Mouse (Mus musculus) midbrain, embryonic 13.5 days (tissue): ENCODE data around the gene Mtr. TPM values are rescaled to one million over a fixed set of nuclear protein-coding genes. Genes with fewer than 3 reads are reported as not detected.

Experiments
- ATAC-seq: fragments of 200-750 bp; cut with Nextera tagmentation; 2 replicates; pipeline ENCODE4 v1.8.0; 2017; ENCODE audit warnings: mild to moderate bottlenecking, moderate TSS enrichment, moderate library complexity
- H3K27ac ChIP-seq: fragments of 300-500 bp; sonication (generic); 2 replicates; pipeline ENCODE4 v1.5.1; 2015; ENCODE audit warnings: inconsistent platforms, mild to moderate bottlenecking, moderate library complexity
- H3K27me3 ChIP-seq: fragments of 300-500 bp; sonication (generic); 2 replicates; pipeline ENCODE4 v1.6.1; 2015; ENCODE audit warnings: mild to moderate bottlenecking, inconsistent platforms
- H3K36me3 ChIP-seq: fragments of 300-500 bp; sonication (generic); 2 replicates; pipeline ENCODE4 v1.6.1; 2015; ENCODE audit warnings: mild to moderate bottlenecking, inconsistent platforms
- H3K4me1 ChIP-seq: fragments of 300-500 bp; sonication (generic); replicated peaks from 2 replicates; pipeline ENCODE4 v1.6.1; 2015; ENCODE audit warnings: inconsistent platforms
- H3K4me2 ChIP-seq: fragments of 300-500 bp; sonication (generic); replicated peaks from 2 replicates; pipeline ENCODE4 v1.6.1; 2015; ENCODE audit warnings: moderate library complexity, mild to moderate bottlenecking, inconsistent platforms
- H3K4me3 ChIP-seq: fragments of 300-500 bp; sonication (generic); replicated peaks from 2 replicates; pipeline ENCODE4 v1.5.1; 2015; ENCODE audit warnings: mild to moderate bottlenecking, inconsistent platforms
- H3K9ac ChIP-seq: fragments of 300-500 bp; sonication (generic); replicated peaks from 2 replicates; pipeline ENCODE4 v1.6.1; 2015; ENCODE audit warnings: mild to moderate bottlenecking, inconsistent platforms
- H3K9me3 ChIP-seq: fragments of 300-500 bp; sonication (generic); 2 replicates; pipeline ENCODE4 v1.6.1; 2016; ENCODE audit warnings: mild to moderate bottlenecking, inconsistent platforms
- WGBS: fragments of 180-500 bp; shearing (Covaris S2); methylation state at CpG from one replicate; pipeline ENCODE4 v1.1.7; 2015; 5-methylcytosine and 5-hydroxymethylcytosine counted together
- polyA plus RNA-seq: library from polyadenylated mRNA; unstranded; fragments of >200 nt; fragmentation: Nextera tagmentation; extraction: Ambion mirVana; gene quantifications from 2 replicates; pipeline ENCODE4 v1.2.1, GENCODE M21; 2015

Gene Mtr
- polyA plus RNA-seq, 1 experiment from 2014 or later = 5.3 TPM

- 46% methylated on average over 3 of the region's 3 CpGs for WGBS
- Histone ChIP-seq H3K9ac (no peak overlapping the region), H3K27me3 (no peaks in the 10 kb centered on the region), H3K4me2 (no peak overlapping the region), H3K36me3 (no peaks in the 10 kb centered on the region), H3K9me3 (no peaks in the 10 kb centered on the region), H3K27ac (no peak overlapping the region), H3K4me3 (no peak overlapping the region), H3K4me1 (no peaks in the 10 kb centered on the region)
- no peak for ATAC-seq
Measured at GRCm38 (mm10) chr13:12272953-12273352, 15.0 kb upstream of the Mtr start.

GRCm38 (mm10) chr13:12267971-12268370 lies 10.1 kb upstream of the Mtr start:
- H3K27me3 ChIP-seq = no peaks in the 10 kb centered on the region
- no peak overlapping the region for H3K4me2 ChIP-seq
- H3K36me3 ChIP-seq = no peaks in the 10 kb centered on the region
- no peak overlapping the region for H3K27ac ChIP-seq
- no peak for ATAC-seq
- no peaks in the 10 kb centered on the region for H3K9me3 ChIP-seq
- no peak overlapping the region for H3K9ac ChIP-seq
- H3K4me1 ChIP-seq = no peaks in the 10 kb centered on the region
- WGBS = 93% methylated on average over 3 of the region's 3 CpGs
- H3K4me3 ChIP-seq = no peak overlapping the region

DNA sequence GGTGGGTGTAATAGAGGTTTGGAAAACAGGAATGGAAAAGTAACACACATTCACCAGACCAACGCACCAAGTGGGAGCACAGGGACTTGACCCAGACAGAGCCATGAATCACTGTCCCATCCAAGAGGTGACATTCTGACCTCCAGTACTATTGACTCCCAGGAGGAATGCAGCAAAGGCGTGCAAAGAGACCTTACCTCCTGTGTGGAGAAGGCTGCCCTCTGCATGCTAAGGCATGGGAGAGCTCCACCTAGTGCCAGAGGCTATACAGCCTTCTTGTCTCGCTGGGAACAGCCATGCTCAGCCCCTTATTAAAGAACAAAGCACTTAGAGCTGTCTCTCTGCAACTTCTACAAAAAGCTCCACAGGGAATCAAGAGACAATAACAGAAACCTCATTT lies 9.2 kb upstream of the Mtr start:
- WGBS = 65% methylated on average over 3 of the region's 3 CpGs
- H3K9ac ChIP-seq = no peak overlapping the region

GRCm38 (mm10) chr13:12263996-12264395 lies 6.1 kb upstream of the Mtr start:
- ATAC-seq = no peak
- H3K4me1 ChIP-seq = no peaks in the 10 kb centered on the region
- WGBS = 75% methylated on average over 6 of the region's 6 CpGs
- peaks cover 3% of the 10 kb centered on the region; the same call in 1 of the 2 replicates for H3K9me3 ChIP-seq
- H3K36me3 ChIP-seq = no peaks in the 10 kb centered on the region
- H3K27me3 ChIP-seq = no peaks in the 10 kb centered on the region
- no peak overlapping the region for H3K4me2 ChIP-seq
- H3K27ac ChIP-seq = no peak overlapping the region
- no peak overlapping the region for H3K4me3 ChIP-seq
- H3K9ac ChIP-seq = no peak overlapping the region

More for the DNA sequence above, 9.2 kb upstream of the Mtr start:
- H3K4me2 ChIP-seq = no peak overlapping the region
- no peaks in the 10 kb centered on the region for H3K9me3 ChIP-seq
- H3K27ac ChIP-seq = no peak overlapping the region
- H3K36me3 ChIP-seq = no peaks in the 10 kb centered on the region
- no peak overlapping the region for H3K4me3 ChIP-seq
- H3K4me1 ChIP-seq = no peaks in the 10 kb centered on the region
- H3K27me3 ChIP-seq = no peaks in the 10 kb centered on the region
- ATAC-seq = no peak

- no peak overlapping the region for H3K4me2 ChIP-seq
- H3K4me1 ChIP-seq = peaks cover 9% of the 10 kb centered on the region
- H3K4me3 ChIP-seq = no peak overlapping the region
- H3K36me3 ChIP-seq = no peaks in the 10 kb centered on the region
- H3K9me3 ChIP-seq = peaks cover 3% of the 10 kb centered on the region; the same call in 1 of the 2 replicates
- no peaks in the 10 kb centered on the region for H3K27me3 ChIP-seq
- H3K27ac ChIP-seq = no peak overlapping the region
- no peak for ATAC-seq
- no peak overlapping the region for H3K9ac ChIP-seq
Measured at GRCm38 (mm10) chr13:12261505-12261904, 3.6 kb upstream of the Mtr start.

DNA sequence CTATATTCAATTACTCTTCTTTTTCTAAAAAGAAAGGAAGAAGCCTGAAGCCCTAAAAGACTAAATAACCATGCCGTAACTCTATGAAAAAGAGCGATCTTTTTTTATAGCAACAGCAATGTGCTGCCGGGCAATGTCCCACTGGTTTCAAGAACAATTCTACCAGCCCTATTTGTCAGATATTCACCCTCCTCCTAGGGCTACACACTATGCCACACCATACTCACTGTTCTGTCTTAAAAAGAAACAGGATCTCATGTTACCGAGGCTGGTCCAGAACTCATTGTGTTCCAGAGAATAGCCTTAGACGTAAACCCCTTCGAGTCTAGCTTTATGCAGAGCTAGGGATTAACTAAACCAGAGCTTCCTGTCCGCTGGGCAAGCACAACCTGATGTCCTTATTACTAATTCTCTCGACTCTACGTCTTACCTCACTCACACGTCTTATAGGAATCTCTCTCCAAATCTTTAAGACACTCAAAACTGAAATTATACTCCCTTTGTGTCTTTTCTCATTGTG lies 982 bp downstream of the Mtr start:
- Histone ChIP-seq H3K27me3 (no peaks in the 10 kb centered on the region), H3K36me3 (no peaks in the 10 kb centered on the region), H3K4me2 (peak overlapping the region; percentile 72), H3K9me3 (peaks cover 3% of the 10 kb centered on the region; the same call in 1 of the 2 replicates), H3K4me1 (peaks cover 18% of the 10 kb centered on the region), H3K9ac (peak overlapping the region; percentile 73), H3K4me3 (peak overlapping the region; percentile 65), H3K27ac (peak overlapping the region; percentile 83; the same call in 1 of the 2 replicates)
- ATAC-seq = no peak
- 8% methylated on average over 10 of the region's 10 CpGs for WGBS

DNA sequence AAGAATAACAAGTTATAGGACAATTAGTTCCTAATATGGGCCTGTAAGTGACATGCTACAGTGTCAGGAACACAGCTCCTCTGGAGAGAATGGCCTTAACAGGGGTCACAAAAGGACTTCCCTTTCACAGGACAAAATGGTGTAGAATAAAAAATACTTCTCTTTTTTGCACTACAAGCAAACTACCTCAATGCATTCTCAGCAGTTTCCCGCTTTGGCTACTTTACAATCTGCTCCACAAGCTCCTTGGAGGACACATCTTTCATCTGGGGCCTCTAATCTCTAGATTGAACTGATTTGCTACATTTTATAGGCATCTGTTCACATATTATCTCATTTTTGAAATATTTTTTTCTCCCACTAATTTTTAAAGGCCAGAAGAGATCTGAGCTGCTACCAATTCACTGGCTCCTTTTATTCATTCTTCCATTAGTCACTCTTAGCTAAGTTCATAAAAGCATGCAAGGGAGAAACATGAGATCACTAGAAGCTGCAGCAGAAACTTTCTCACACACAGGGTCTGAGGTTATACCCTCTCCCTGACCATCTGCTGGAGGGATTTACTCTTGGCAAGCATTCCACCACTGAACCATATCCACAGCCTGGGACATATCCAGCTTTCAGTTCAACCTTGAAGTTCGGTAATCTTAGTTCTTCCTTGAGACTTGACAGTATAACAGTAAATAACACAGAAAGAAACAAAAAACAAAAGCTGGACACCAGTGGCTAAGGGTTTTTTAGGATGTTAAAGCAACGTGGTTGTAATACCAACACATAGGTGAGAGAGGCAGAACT lies 1.8 kb downstream of the Mtr start:
- 76% methylated on average over 3 of the region's 3 CpGs for WGBS
- H3K27ac ChIP-seq = no peak overlapping the region
- H3K4me3 ChIP-seq = peak overlapping the region; percentile 65

DNA sequence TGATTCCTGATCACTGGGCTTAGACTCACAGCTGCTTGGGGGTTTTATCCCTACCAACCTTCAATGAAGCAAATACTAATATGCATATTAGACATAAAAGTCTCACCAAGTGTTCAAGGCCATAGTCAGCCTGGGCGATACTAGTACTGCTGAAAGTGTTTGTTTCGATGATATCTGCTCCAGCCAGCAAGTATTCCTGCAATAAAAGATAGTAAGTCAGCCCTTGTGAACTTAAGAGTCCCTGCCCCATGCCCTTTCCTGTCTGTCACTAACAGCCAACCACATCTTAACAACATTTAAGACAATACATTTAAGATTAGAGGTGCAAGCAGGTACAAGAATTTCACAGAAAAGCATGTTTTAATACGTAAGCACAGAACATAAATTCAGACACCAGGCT lies 7.4 kb downstream of the Mtr start:
- no peak overlapping the region for H3K4me3 ChIP-seq
- H3K27ac ChIP-seq = no peak overlapping the region
- no peaks in the 10 kb centered on the region for H3K9me3 ChIP-seq
- no peak for ATAC-seq
- peaks cover 38% of the 10 kb centered on the region for H3K36me3 ChIP-seq
- H3K4me1 ChIP-seq = no peaks in the 10 kb centered on the region
- WGBS = 94% methylated on average over 3 of the region's 3 CpGs
- H3K4me2 ChIP-seq = no peak overlapping the region
- no peaks in the 10 kb centered on the region for H3K27me3 ChIP-seq
- H3K9ac ChIP-seq = no peak overlapping the region

More for the DNA sequence above, 1.8 kb downstream of the Mtr start:
- peak overlapping the region; percentile 72 for H3K4me2 ChIP-seq
- peaks cover 18% of the 10 kb centered on the region for H3K4me1 ChIP-seq
- no peak overlapping the region for H3K9ac ChIP-seq
- H3K36me3 ChIP-seq = 0 out of 2 replicates have a peak, but pooled peaks cover 3% of the 10 kb centered on the region
- no peak for ATAC-seq
- H3K27me3 ChIP-seq = no peaks in the 10 kb centered on the region
- peaks cover 3% of the 10 kb centered on the region; the same call in 1 of the 2 replicates for H3K9me3 ChIP-seq

- H3K4me3 ChIP-seq = no peak overlapping the region
Measured at GRCm38 (mm10) chr13:12249195-12249898, 8.6 kb downstream of the Mtr start.

GRCm38 (mm10) chr13:12245938-12246337 lies 12.0 kb downstream of the Mtr start:
- ATAC-seq = no peak
- Histone ChIP-seq H3K36me3 (peaks cover 69% of the 10 kb centered on the region), H3K4me1 (no peaks in the 10 kb centered on the region), H3K27me3 (no peaks in the 10 kb centered on the region), H3K9me3 (no peaks in the 10 kb centered on the region), H3K27ac (no peak overlapping the region), H3K4me2 (no peak overlapping the region), H3K4me3 (no peak overlapping the region), H3K9ac (no peak overlapping the region)
- WGBS = 93% methylated on average over 2 of the region's 2 CpGs

More at GRCm38 (mm10) chr13:12249195-12249898, 8.6 kb downstream of the Mtr start:
- no peak overlapping the region for H3K4me2 ChIP-seq
- no peak overlapping the region for H3K27ac ChIP-seq
- WGBS = 92% methylated on average over 8 of the region's 8 CpGs
- H3K36me3 ChIP-seq = peaks cover 43% of the 10 kb centered on the region
- H3K27me3 ChIP-seq = no peaks in the 10 kb centered on the region
- ATAC-seq = no peak
- no peaks in the 10 kb centered on the region for H3K4me1 ChIP-seq
- no peak overlapping the region for H3K9ac ChIP-seq
- H3K9me3 ChIP-seq = no peaks in the 10 kb centered on the region

DNA sequence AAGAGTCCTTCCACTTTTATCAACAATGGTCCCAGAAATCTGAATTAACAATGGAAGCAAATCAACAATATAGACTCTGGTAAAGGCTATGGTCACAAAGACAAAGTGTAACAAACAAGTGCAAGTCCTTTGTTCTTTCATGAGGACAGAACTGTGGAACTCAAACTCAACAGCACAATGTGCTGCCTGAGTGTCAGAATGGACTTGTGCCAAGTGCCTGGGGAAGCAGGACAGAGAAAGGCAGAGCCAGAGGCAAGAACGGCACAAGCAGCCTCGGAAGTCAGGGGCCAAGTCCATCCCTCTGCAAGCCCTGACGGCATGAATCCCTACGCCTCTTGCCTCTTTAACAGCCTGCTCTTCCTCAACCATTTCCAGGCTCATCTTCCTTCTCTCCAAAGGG lies 13.9 kb downstream of the Mtr start:
- no peak for ATAC-seq
- Histone ChIP-seq H3K9ac (no peak overlapping the region), H3K27me3 (no peaks in the 10 kb centered on the region), H3K4me3 (no peak overlapping the region), H3K27ac (no peak overlapping the region), H3K4me2 (no peak overlapping the region), H3K36me3 (peaks cover 63% of the 10 kb centered on the region), H3K4me1 (no peaks in the 10 kb centered on the region), H3K9me3 (no peaks in the 10 kb centered on the region)
- WGBS = 90% methylated on average over 4 of the region's 4 CpGs

GRCm38 (mm10) chr13:12232141-12232540 lies 25.8 kb downstream of the Mtr start:
- 90% methylated on average over 4 of the region's 4 CpGs for WGBS
- no peak for ATAC-seq
- Histone ChIP-seq H3K36me3 (peaks cover 52% of the 10 kb centered on the region), H3K4me1 (no peaks in the 10 kb centered on the region), H3K27me3 (no peaks in the 10 kb centered on the region), H3K9me3 (no peaks in the 10 kb centered on the region), H3K9ac (no peak overlapping the region), H3K4me2 (no peak overlapping the region), H3K27ac (no peak overlapping the region), H3K4me3 (no peak overlapping the region)
